Mouse (Mus musculus) midbrain, embryonic 11.5 days (tissue): ENCODE measurements at regions not wholly inside any gene's neighbourhood (a gene's known extent, or its start where the extent isn't known, plus 50 kb on each side); places are given as distances from the start of the nearest gene placed in this dataset.

ENCODE experiments used
- ATAC-seq: fragments of 200-750 bp; cut with Nextera tagmentation; 2 replicates; pipeline ENCODE4 v1.8.0; 2017; ENCODE audit warnings: moderate TSS enrichment, moderate library complexity; ENCODE audit not compliant: low FRiP score
- DNase-seq: peaks from one replicate; pipeline ENCODE4 v3.0.0; 2015; ENCODE audit warnings: low spot score; ENCODE audit errors: missing footprints
- H3K27ac ChIP-seq: fragments of 300-500 bp; sonication (generic); 2 replicates; pipeline ENCODE4 v1.5.1; 2014; ENCODE audit warnings: low read depth, low read length
- H3K27me3 ChIP-seq: fragments of 300-500 bp; sonication (generic); 2 replicates; pipeline ENCODE4 v1.6.1; 2014; ENCODE audit warnings: mild to moderate bottlenecking, low read length, moderate library complexity, mixed read lengths; ENCODE audit not compliant: control insufficient read depth, insufficient read depth
- H3K36me3 ChIP-seq: fragments of 300-500 bp; sonication (generic); 2 replicates; pipeline ENCODE4 v1.6.1; 2014; ENCODE audit warnings: mild to moderate bottlenecking, low read length, moderate library complexity, mixed read lengths; ENCODE audit not compliant: control insufficient read depth, insufficient read depth
- H3K4me1 ChIP-seq: fragments of 300-500 bp; sonication (generic); 2 replicates; pipeline ENCODE4 v1.6.1; 2014; ENCODE audit warnings: low read length; ENCODE audit not compliant: control insufficient read depth, insufficient read depth
- H3K4me2 ChIP-seq: fragments of 300-500 bp; sonication (generic); 2 replicates; pipeline ENCODE4 v1.6.1; 2014; ENCODE audit warnings: mild to moderate bottlenecking, moderate library complexity
- H3K4me3 ChIP-seq: fragments of 300-500 bp; sonication (generic); 2 replicates; pipeline ENCODE4 v1.5.1; 2014; ENCODE audit warnings: low read depth, low read length
- H3K9ac ChIP-seq: fragments of 300-500 bp; sonication (generic); 2 replicates; pipeline ENCODE4 v1.6.1; 2014; ENCODE audit warnings: low read length
- H3K9me3 ChIP-seq: fragments of 300-500 bp; sonication (generic); 2 replicates; pipeline ENCODE4 v1.6.1; 2016; ENCODE audit warnings: low read length; ENCODE audit not compliant: control insufficient read depth
- WGBS: fragments of 180-500 bp; shearing (Covaris S2); extraction: QIAGEN DNeasy Blood & Tissue Kit; methylation state at CpG from one replicate; pipeline ENCODE4 v1.1.7; 2014; 5-methylcytosine and 5-hydroxymethylcytosine counted together

DNA sequence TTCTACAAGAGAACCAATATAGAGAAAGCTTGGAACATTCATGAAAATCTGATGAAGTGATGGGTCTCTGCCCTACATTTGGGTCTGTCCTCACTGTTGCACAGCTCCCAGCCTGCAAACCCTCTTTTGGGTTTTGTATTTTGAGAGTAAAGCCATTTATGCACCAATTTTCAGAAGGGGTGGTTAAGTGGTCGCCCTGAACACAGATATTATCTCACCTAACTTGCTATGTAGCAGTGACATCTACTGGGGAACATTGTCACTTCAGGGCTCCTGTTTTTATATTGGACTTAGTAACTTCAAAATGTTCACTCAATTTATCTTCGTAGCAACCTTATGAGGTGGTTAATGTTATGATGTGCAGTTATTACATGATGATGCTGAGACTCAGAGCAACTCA, 183.6 kb downstream of the Nuf2 start:
- 63% methylated on average over 2 of the region's 2 CpGs for WGBS
- H3K9ac ChIP-seq, result no peak overlapping the region
- ATAC-seq (no peak), DNase-seq (no peak)
- no peak overlapping the region for H3K27ac ChIP-seq
- no peaks in the 10 kb centered on the region for H3K4me1 ChIP-seq
- no peaks in the 10 kb centered on the region for H3K36me3 ChIP-seq
- no peaks in the 10 kb centered on the region for H3K9me3 ChIP-seq
- H3K4me2 ChIP-seq, result no peak overlapping the region
- no peaks in the 10 kb centered on the region for H3K27me3 ChIP-seq
- H3K4me3 ChIP-seq, result no peak overlapping the region

DNA sequence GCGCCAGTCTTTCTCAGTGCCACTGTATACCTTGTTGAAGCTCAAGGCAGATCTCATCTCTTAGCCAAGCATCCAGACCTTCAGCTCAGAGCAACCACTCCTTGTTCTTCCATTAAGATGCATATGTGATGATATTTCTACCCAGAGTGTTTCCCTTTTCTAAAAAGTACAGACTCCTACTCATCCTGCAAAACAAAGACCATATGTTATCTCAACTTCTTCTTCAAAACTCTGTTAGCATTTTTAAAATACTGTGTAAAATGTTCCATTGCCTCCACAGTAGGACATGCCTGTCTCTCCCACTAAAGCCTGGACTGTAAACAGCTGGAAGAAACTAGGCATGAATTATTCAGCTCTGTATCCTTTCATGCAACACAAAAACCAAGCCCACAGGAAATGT, 184.4 kb downstream of the Nuf2 start:
- Histone ChIP-seq H3K9ac (no peak overlapping the region), H3K27ac (no peak overlapping the region), H3K36me3 (no peaks in the 10 kb centered on the region), H3K27me3 (no peaks in the 10 kb centered on the region), H3K4me1 (no peaks in the 10 kb centered on the region), H3K4me2 (no peak overlapping the region), H3K4me3 (no peak overlapping the region), H3K9me3 (no peaks in the 10 kb centered on the region)
- 87% methylated on average over 1 of the region's 1 CpGs for WGBS
- ATAC-seq, result no peak
- DNase-seq, result no peak

DNA sequence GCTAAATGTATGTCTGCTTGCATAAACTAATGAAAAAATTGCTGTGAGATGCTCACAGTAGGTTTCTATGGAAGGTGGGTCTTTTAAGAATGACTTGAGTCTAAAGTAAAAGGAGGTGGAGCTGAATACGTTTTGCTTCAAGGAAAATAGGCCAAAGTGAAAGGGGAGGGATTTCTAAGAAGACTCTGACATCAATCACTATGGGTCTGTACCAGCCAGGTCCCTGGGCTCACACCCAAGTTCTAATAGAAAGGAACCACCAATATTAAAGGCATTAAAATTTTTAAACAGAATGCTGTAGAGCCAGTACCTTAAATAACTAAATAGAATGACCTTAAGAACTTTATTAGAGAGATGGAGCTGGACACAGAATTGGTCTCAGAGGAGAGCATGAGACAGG, 190.1 kb downstream of the Nuf2 start:
- DNase-seq (no peak), ATAC-seq (no peak)
- no peak overlapping the region for H3K4me3 ChIP-seq
- 70% methylated on average over 1 of the region's 1 CpGs for whole genome bisulfite sequencing
- no peaks in the 10 kb centered on the region for H3K4me1 ChIP-seq
- no peaks in the 10 kb centered on the region for H3K27me3 ChIP-seq
- H3K4me2 ChIP-seq, result no peak overlapping the region
- H3K36me3 ChIP-seq, result no peaks in the 10 kb centered on the region
- no peak overlapping the region for H3K9ac ChIP-seq
- no peak overlapping the region for H3K27ac ChIP-seq
- H3K9me3 ChIP-seq, result no peaks in the 10 kb centered on the region

DNA sequence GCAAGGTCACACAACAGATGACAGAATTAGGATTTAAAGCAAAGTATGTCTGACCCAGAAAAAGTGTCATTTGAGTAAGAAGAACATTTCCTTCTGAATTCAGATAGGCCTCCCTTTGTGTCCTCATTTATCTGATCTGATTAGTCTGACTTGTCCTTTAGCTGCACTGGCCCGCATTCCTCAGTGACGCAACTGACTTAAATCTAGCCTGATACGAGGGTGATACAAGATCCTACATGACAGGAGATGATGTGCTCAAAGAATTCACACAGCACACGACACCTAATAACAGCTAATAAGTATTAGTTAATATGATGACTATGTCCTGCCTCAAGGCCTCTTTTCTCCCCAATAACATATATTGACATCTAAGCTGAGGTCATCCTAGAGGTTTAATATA, 192.8 kb downstream of the Nuf2 start:
- Histone ChIP-seq H3K27me3 (no peaks in the 10 kb centered on the region), H3K4me3 (no peak overlapping the region), H3K36me3 (no peaks in the 10 kb centered on the region), H3K4me1 (no peaks in the 10 kb centered on the region), H3K9ac (no peak overlapping the region), H3K9me3 (no peaks in the 10 kb centered on the region), H3K27ac (no peak overlapping the region), H3K4me2 (no peak overlapping the region)
- WGBS, result 75% methylated on average over 4 of the region's 4 CpGs
- DNase-seq (no peak), ATAC-seq (no peak)

DNA sequence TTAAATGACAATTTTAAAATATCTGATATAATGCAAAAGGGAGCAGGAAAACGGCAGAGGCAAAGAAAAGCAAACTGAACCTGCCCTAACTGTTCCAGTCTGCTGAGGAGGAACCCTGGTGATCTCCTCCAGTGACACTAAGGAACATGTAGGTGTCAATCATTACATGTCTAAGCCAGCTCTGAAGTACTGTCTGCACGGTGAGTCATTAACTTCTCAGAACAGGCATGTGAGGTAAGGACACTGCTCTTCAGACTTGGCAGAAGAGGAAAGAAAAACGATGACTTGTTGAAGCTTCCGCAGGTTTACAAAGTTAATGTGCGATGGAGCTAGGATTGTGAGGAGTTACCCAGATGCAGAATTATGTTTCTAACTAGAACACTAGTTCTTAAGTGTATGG, 199.1 kb downstream of the Nuf2 start:
- H3K27me3 ChIP-seq, result no peaks in the 10 kb centered on the region
- no peak overlapping the region for H3K4me3 ChIP-seq
- 83% methylated on average over 5 of the region's 5 CpGs for WGBS
- H3K36me3 ChIP-seq, result no peaks in the 10 kb centered on the region
- no peak overlapping the region for H3K4me2 ChIP-seq
- H3K27ac ChIP-seq, result no peak overlapping the region
- DNase-seq (no peak), ATAC-seq (no peak)
- H3K9ac ChIP-seq, result no peak overlapping the region
- no peaks in the 10 kb centered on the region for H3K4me1 ChIP-seq
- H3K9me3 ChIP-seq, result no peaks in the 10 kb centered on the region

DNA sequence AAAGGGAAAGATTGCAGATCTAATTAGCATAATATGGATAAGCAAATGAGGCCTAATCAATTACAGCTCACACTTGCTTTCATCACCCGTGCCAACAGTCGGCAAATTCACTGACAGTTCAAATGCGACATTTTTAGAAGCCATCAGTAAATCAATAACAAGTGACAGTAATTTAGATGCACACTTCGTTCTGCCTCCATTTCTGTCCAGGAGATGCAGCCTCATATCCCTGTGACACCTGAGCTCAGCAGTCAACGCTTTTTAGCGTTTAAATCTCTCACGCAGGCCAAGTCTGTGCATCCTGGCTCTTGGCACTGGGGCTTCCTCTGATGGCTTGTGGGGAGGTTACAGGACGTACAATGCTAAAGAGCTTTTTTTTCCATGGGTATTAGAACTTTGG, 218.0 kb downstream of the Nuf2 start:
- 81% methylated on average over 8 of the region's 8 CpGs for WGBS
- Histone ChIP-seq H3K27ac (no peak overlapping the region), H3K4me1 (no peaks in the 10 kb centered on the region), H3K9me3 (no peaks in the 10 kb centered on the region), H3K9ac (no peak overlapping the region), H3K4me3 (no peak overlapping the region), H3K4me2 (no peak overlapping the region), H3K27me3 (no peaks in the 10 kb centered on the region), H3K36me3 (no peaks in the 10 kb centered on the region)
- no peak for DNase-seq
- ATAC-seq, result no peak

DNA sequence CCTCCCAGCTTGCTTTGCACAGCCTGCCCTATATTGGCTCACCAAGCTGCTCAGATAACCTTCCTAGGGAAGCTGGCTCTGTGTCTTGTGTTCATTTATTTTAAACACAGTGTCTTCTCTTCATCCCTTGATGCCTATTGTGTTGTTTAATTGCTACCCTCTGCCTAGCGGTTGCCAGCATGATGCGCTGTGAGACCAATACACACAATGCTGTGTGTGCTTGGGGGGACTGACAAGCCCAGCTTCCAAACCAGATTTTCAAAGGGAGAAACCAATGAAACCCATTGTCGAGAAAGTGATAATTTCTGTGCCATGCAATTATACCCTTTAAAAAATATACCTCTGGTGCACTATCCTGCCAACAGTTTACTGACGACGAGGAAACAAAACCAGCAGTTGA, 247.8 kb downstream of the Nuf2 start:
- no peak overlapping the region for H3K9ac ChIP-seq
- WGBS, result 93% methylated on average over 5 of the region's 5 CpGs
- no peak overlapping the region for H3K4me2 ChIP-seq
- peak; percentile 45 for DNase-seq
- H3K27ac ChIP-seq, result no peak overlapping the region
- no peaks in the 10 kb centered on the region for H3K36me3 ChIP-seq
- H3K27me3 ChIP-seq, result no peaks in the 10 kb centered on the region
- no peak for ATAC-seq
- no peaks in the 10 kb centered on the region for H3K9me3 ChIP-seq
- no peak overlapping the region for H3K4me3 ChIP-seq
- no peaks in the 10 kb centered on the region for H3K4me1 ChIP-seq

DNA sequence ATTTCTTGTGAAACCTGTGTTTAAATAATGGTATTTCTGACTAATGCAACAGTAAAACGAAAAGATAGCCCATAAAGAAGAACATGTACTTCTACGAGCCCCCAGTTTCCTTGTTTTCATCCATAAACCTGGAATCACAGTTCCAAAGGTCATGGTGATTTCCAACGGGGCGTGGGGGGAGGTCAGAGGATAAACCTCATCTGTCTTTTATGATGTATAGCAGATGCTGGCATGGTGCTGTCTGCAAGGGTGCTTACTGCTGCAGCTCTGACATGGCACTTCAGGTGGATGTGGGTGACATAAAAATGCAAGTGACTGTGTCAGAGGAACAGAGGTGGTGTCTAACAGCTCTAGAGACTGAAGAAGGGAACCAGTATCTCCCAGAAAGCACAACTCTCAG, 260.5 kb downstream of the Nuf2 start:
- ATAC-seq, result no peak
- DNase-seq, result no peak
- no peak overlapping the region for H3K4me2 ChIP-seq
- no peaks in the 10 kb centered on the region for H3K27me3 ChIP-seq
- no peak overlapping the region for H3K9ac ChIP-seq
- H3K4me3 ChIP-seq, result no peak overlapping the region
- H3K27ac ChIP-seq, result no peak overlapping the region
- H3K36me3 ChIP-seq, result no peaks in the 10 kb centered on the region
- WGBS, result 86% methylated on average over 4 of the region's 4 CpGs
- no peaks in the 10 kb centered on the region for H3K9me3 ChIP-seq
- H3K4me1 ChIP-seq, result no peaks in the 10 kb centered on the region

DNA sequence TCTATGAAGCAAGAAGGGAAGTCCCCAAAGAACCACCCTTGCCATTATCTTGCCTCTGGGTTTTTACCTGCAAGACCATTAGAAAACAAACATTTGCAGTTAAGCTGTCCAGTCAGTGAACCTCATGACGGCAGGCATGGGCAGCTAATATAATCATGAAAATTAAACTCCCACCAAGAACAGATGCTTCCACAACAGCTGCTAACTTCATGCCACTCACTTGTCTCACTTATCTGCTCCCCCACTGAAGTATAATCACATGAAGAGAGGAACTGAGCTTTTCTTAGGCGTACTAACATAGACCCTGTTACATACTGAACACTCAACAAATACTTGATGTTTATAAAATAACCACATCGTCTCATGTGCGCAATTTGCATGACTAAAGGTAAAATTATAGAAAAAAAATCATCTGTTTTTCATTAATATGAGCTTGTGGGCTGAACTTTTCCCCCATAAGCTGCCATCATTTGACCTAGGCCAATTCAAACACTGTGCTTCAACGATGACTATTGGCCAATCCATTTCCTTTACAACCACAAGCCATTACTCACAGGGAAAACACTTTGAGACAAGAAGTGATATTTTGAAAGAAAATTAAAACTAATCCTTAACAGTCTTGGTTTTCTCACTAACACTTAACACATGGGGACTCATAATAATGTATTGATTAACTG, 267.1 kb downstream of the Nuf2 start:
- no peaks in the 10 kb centered on the region for H3K36me3 ChIP-seq
- DNase-seq, result no peak
- WGBS, result 84% methylated on average over 5 of the region's 5 CpGs

More for the DNA sequence above, 267.1 kb downstream of the Nuf2 start:
- Histone ChIP-seq H3K9me3 (no peaks in the 10 kb centered on the region), H3K27me3 (no peaks in the 10 kb centered on the region), H3K4me1 (no peaks in the 10 kb centered on the region), H3K4me3 (no peak overlapping the region), H3K9ac (no peak overlapping the region), H3K27ac (no peak overlapping the region), H3K4me2 (no peak overlapping the region)
- ATAC-seq, result no peak
